Mouse (Mus musculus) CH12.LX (cell line): ENCODE measurements around the gene Gm26897. TPM values are rescaled to one million over a fixed set of nuclear protein-coding genes. Genes with fewer than 3 reads are reported as not detected.

Experiments used
- DNase-seq: peaks from one replicate; pipeline ENCODE4 v3.0.0-alpha.2; 2013; ENCODE audit errors: extremely low read depth
- H3K27ac ChIP-seq: 2 replicates; pipeline ENCODE4 v1.5.1; 2012; ENCODE audit warnings: low read depth, mild to moderate bottlenecking, control low read depth, moderate library complexity; ENCODE audit not compliant: insufficient read depth
- H3K27me3 ChIP-seq: replicated peaks from 2 replicates; pipeline ENCODE3; 2012; ENCODE audit warnings: inconsistent platforms
- H3K36me3 ChIP-seq, 2 experiments: replicated peaks in 1 of 2; 2 replicates each; pipeline versions ENCODE3 to v1.6.1; 2012; ENCODE audit warnings: inconsistent platforms in 1 of 2, low read length in 1 of 2, mild to moderate bottlenecking in 1 of 2, mixed read lengths in 1 of 2, moderate library complexity in 1 of 2; ENCODE audit not compliant: control insufficient read depth in 1 of 2, insufficient read depth in 1 of 2
- H3K4me1 ChIP-seq, 2 experiments: 2 replicates each; pipeline ENCODE4 v1.6.1; 2012; ENCODE audit warnings: inconsistent platforms in 1 of 2, moderate library complexity in 1 of 2; ENCODE audit not compliant: insufficient read depth in 2 of 2, control insufficient read depth in 1 of 2
- H3K4me2 ChIP-seq: 2 replicates; pipeline ENCODE4 v1.6.1; 2012; ENCODE audit warnings: low read depth, mild to moderate bottlenecking, control low read depth; ENCODE audit not compliant: poor library complexity, insufficient read depth, severe bottlenecking
- H3K4me3 ChIP-seq, 3 experiments: fragments of 150-350 bp in 1 of 3; sonication (generic) in 1 of 3; replicated peaks in 1 of 3; 2 replicates each; pipeline versions ENCODE3 to v1.5.1; 2011 to 2012; ENCODE audit warnings: low read depth in 2 of 3, low read length in 2 of 3, mild to moderate bottlenecking in 2 of 3, moderate library complexity in 2 of 3, control low read depth in 1 of 3, improper control_type of control experiment in 1 of 3, inconsistent platforms in 1 of 3, mixed read lengths in 1 of 3; ENCODE audit not compliant: poor library complexity in 1 of 3
- H3K79me2 ChIP-seq: replicated peaks from 2 replicates; pipeline ENCODE4 v1.6.1; 2012; ENCODE audit warnings: mild to moderate bottlenecking, moderate library complexity; ENCODE audit not compliant: control insufficient read depth, poor library complexity, insufficient read depth, severe bottlenecking; ENCODE audit errors: extremely low read depth
- H3K9ac ChIP-seq: 2 replicates; pipeline ENCODE4 v1.6.1; 2012; ENCODE audit warnings: low read depth, mild to moderate bottlenecking, control low read depth, moderate library complexity; ENCODE audit not compliant: insufficient read depth
- H3K9me3 ChIP-seq: replicated peaks from 2 replicates; pipeline ENCODE3; 2012; ENCODE audit warnings: low read length, inconsistent platforms, mixed read lengths
- CHD1 ChIP-seq: IDR thresholded peaks from 2 replicates; pipeline ENCODE4 v1.6.1; 2012; ENCODE audit warnings: low read depth, low read length, improper control_type of control experiment, inconsistent platforms
- CHD2 ChIP-seq: IDR thresholded peaks from 2 replicates; pipeline ENCODE4 v1.6.1; 2011; ENCODE audit warnings: low read length, improper control_type of control experiment
- CTCF ChIP-seq, 2 experiments: IDR thresholded peaks in 1 of 2; conservative IDR thresholded peaks in 1 of 2; 2 replicates each; pipeline ENCODE4 v1.5.1; 2011 to 2012; ENCODE audit warnings: low read depth in 2 of 2, low read length in 2 of 2, improper control_type of control experiment in 1 of 2, inconsistent platforms in 1 of 2, mild to moderate bottlenecking in 1 of 2, moderate library complexity in 1 of 2
- ELF1 ChIP-seq: IDR thresholded peaks from 2 replicates; pipeline ENCODE4 v1.6.1; 2014; ENCODE audit warnings: low read depth, mild to moderate bottlenecking, inconsistent platforms, low read length, improper control_type of control experiment
- EP300 ChIP-seq: IDR thresholded peaks from 2 replicates; pipeline ENCODE4 v1.6.1; 2011; ENCODE audit warnings: low read length, improper control_type of control experiment
- ETS1 ChIP-seq: conservative IDR thresholded peaks from 2 replicates; pipeline ENCODE4 v1.6.1; 2012; ENCODE audit warnings: low read depth, mild to moderate bottlenecking, inconsistent platforms, low read length, improper control_type of control experiment, moderate library complexity
- GABPA ChIP-seq: IDR thresholded peaks from 2 replicates; pipeline ENCODE4 v1.6.1; 2012; ENCODE audit warnings: low read depth, low read length, improper control_type of control experiment, inconsistent platforms; ENCODE audit not compliant: insufficient replicate concordance
- HCFC1 ChIP-seq: IDR thresholded peaks from 2 replicates; pipeline ENCODE4 v1.6.1; 2012; ENCODE audit warnings: low read depth, mild to moderate bottlenecking, inconsistent platforms, low read length, improper control_type of control experiment
- IRF4 ChIP-seq: IDR thresholded peaks from 2 replicates; pipeline ENCODE4 v1.6.1; 2014; ENCODE audit warnings: low read depth, mild to moderate bottlenecking, inconsistent platforms, low read length, improper control_type of control experiment
- JUN ChIP-seq: IDR thresholded peaks from 2 replicates; pipeline ENCODE4 v1.6.1; 2011; ENCODE audit warnings: low read depth, mild to moderate bottlenecking, low read length, improper control_type of control experiment, moderate library complexity; ENCODE audit not compliant: insufficient read depth
- KAT2A ChIP-seq: IDR thresholded peaks from 2 replicates; pipeline ENCODE4 v1.6.1; 2012; ENCODE audit warnings: low read length, improper control_type of control experiment, inconsistent platforms; ENCODE audit not compliant: insufficient replicate concordance
- MAFK ChIP-seq: IDR thresholded peaks from 2 replicates; pipeline ENCODE4 v1.6.1; 2011; ENCODE audit warnings: low read length, improper control_type of control experiment; ENCODE audit not compliant: insufficient replicate concordance
- MAX ChIP-seq: IDR thresholded peaks from 2 replicates; pipeline ENCODE4 v1.6.1; 2011; ENCODE audit warnings: low read length, improper control_type of control experiment
- MXI1 ChIP-seq: IDR thresholded peaks from 2 replicates; pipeline ENCODE4 v1.6.1; 2011; ENCODE audit warnings: mild to moderate bottlenecking, low read depth, low read length, improper control_type of control experiment
- NELFE ChIP-seq: IDR thresholded peaks from 2 replicates; pipeline ENCODE4 v1.6.1; 2011; ENCODE audit warnings: low read depth, low read length, improper control_type of control experiment
- NRF1 ChIP-seq: IDR thresholded peaks from 2 replicates; pipeline ENCODE4 v1.6.1; 2014; ENCODE audit warnings: low read depth, mild to moderate bottlenecking, inconsistent platforms, low read length, improper control_type of control experiment, moderate library complexity
- POLR2AphosphoS2 ChIP-seq: IDR thresholded peaks from 2 replicates; pipeline ENCODE4 v1.6.1; 2011; ENCODE audit warnings: low read depth, low read length, improper control_type of control experiment
- RAD21 ChIP-seq: IDR thresholded peaks from 2 replicates; pipeline ENCODE4 v1.6.1; 2011; ENCODE audit warnings: low read depth, mild to moderate bottlenecking, low read length, improper control_type of control experiment, moderate library complexity
- RCOR1 ChIP-seq: conservative IDR thresholded peaks from 2 replicates; pipeline ENCODE4 v1.6.1; 2012; ENCODE audit warnings: low read depth, mild to moderate bottlenecking, inconsistent platforms, low read length, improper control_type of control experiment
- SIN3A ChIP-seq: IDR thresholded peaks from 2 replicates; pipeline ENCODE4 v1.6.1; 2012; ENCODE audit warnings: low read length, improper control_type of control experiment, inconsistent platforms
- TBP ChIP-seq: conservative IDR thresholded peaks from 2 replicates; pipeline ENCODE4 v1.6.1; 2011; ENCODE audit warnings: low read depth, low read length, improper control_type of control experiment
- TCF12 ChIP-seq: IDR thresholded peaks from 2 replicates; pipeline ENCODE4 v1.6.1; 2014; ENCODE audit warnings: low read depth, mild to moderate bottlenecking, inconsistent platforms, low read length, improper control_type of control experiment
- UBTF ChIP-seq: IDR thresholded peaks from 2 replicates; pipeline ENCODE4 v1.6.1; 2012; ENCODE audit warnings: low read depth, mild to moderate bottlenecking, inconsistent platforms, low read length, improper control_type of control experiment, moderate library complexity
- USF2 ChIP-seq: conservative IDR thresholded peaks from 2 replicates; pipeline ENCODE4 v1.6.1; 2011; ENCODE audit warnings: low read depth, low read length, improper control_type of control experiment
- ZC3H11A ChIP-seq: IDR thresholded peaks from 2 replicates; pipeline ENCODE4 v1.6.1; 2012; ENCODE audit warnings: low read depth, mild to moderate bottlenecking, inconsistent platforms, low read length, improper control_type of control experiment
- ZMIZ1 ChIP-seq: IDR thresholded peaks from 2 replicates; pipeline ENCODE4 v1.6.1; 2012; ENCODE audit warnings: low read depth, mild to moderate bottlenecking, inconsistent platforms, low read length, improper control_type of control experiment
- ZNF384 ChIP-seq: IDR thresholded peaks from 2 replicates; pipeline ENCODE4 v1.6.1; 2012; ENCODE audit warnings: low read depth, low read length, improper control_type of control experiment, inconsistent platforms
- dilution Hi-C: fragments of 300-500 bp; cut with MboI; formaldehyde crosslinking; loops from 2 replicates; pipeline ENCODE4 v1.14.3; 2020; ENCODE audit warnings: low sequenced_read_pairs; ENCODE audit not compliant: extremely low pct_unique_long_range_greater_than_20kb, extremely low pct_ligation_motif_present
- in situ Hi-C: fragments of 300-500 bp; cut with MboI; formaldehyde crosslinking; loops from 3 replicates; pipeline ENCODE4 v1.14.3; 2019; ENCODE audit warnings: low sequenced_read_pairs, low pct_ligation_motif_present, low pct_unique_long_range_greater_than_20kb, mixed read lengths
- polyA plus RNA-seq: library from polyadenylated mRNA; unstranded; fragments of >175 nt; gene quantifications from 2 replicates; pipeline ENCODE4 v1.2.1, GENCODE M21; 2012; ENCODE audit warnings: low read depth; ENCODE audit not compliant: insufficient read length
- total RNA-seq, 2 experiments: library from RNA; depleted of rRNA; stranded (reverse); fragments of 300-350 nt in 1 of 2; fragments of >200 nt in 1 of 2; gene quantifications; 2 replicates each; pipeline ENCODE4 v1.2.3; 2012 to 2014

The Gm26897 gene
- total and polyA plus RNA-seq, 3 experiments, result not detected

- dilution Hi-C loops, result no loop called here
- H3K4me2 ChIP-seq, result no peak overlapping the region
- no peak overlapping the region for H3K27ac ChIP-seq
- H3K79me2 ChIP-seq, result no peaks in the 10 kb centered on the region
- H3K4me3 ChIP-seq, result no peak overlapping the region
- H3K36me3 ChIP-seq, result no peaks in the 10 kb centered on the region
- H3K9ac ChIP-seq, result no peak overlapping the region
- no peak for DNase-seq
- H3K27me3 ChIP-seq, result no peaks in the 10 kb centered on the region
- no peaks in the 10 kb centered on the region for H3K4me1 ChIP-seq
- in situ Hi-C loops, result no loop called here
- TF ChIP-seq NELFE (no peak), HCFC1 (no peak), ZNF384 (no peak), MAFK (no peak), RAD21 (no peak), CHD1 (no peak), USF2 (no peak), ELF1 (no peak), SIN3A (no peak), IRF4 (no peak), UBTF (no peak), RCOR1 (no peak), CHD2 (no peak), KAT2A (no peak)
- peaks cover 92% of the 10 kb centered on the region for H3K9me3 ChIP-seq
Observed at GRCm38 (mm10) chr5:111773407-111773733, 39.6 kb downstream of the Gm26897 start.

- no peak overlapping the region for H3K4me3 ChIP-seq
- H3K9me3 ChIP-seq, result peaks cover 88% of the 10 kb centered on the region
- dilution Hi-C loops (no loop called here), in situ Hi-C loops (no loop called here)
- H3K4me1 ChIP-seq, result no peaks in the 10 kb centered on the region
- DNase-seq, result no peak
- H3K4me2 ChIP-seq, result no peak overlapping the region
- no peak for TF ChIP-seq GABPA
- TF ChIP-seq MXI1, result no peak
- TF ChIP-seq TBP, result no peak
- H3K36me3 ChIP-seq, result no peaks in the 10 kb centered on the region
- no peak overlapping the region for H3K27ac ChIP-seq
- no peaks in the 10 kb centered on the region for H3K27me3 ChIP-seq
- no peaks in the 10 kb centered on the region for H3K79me2 ChIP-seq
- H3K9ac ChIP-seq, result no peak overlapping the region
Observed at GRCm38 (mm10) chr5:111776246-111776645, 42.5 kb downstream of the Gm26897 start.

GRCm38 (mm10) chr5:111778093-111778492 lies 44.4 kb downstream of the Gm26897 start:
- Histone ChIP-seq H3K4me1 (no peaks in the 10 kb centered on the region), H3K27me3 (no peaks in the 10 kb centered on the region), H3K4me2 (no peak overlapping the region), H3K9ac (no peak overlapping the region), H3K36me3 (no peaks in the 10 kb centered on the region), H3K27ac (no peak overlapping the region), H3K4me3 (no peak overlapping the region), H3K79me2 (no peaks in the 10 kb centered on the region), H3K9me3 (peaks cover 87% of the 10 kb centered on the region)
- dilution Hi-C loops (no loop called here), in situ Hi-C loops (no loop called here)
- no peak for TF ChIP-seq CHD2
- no peak for TF ChIP-seq NELFE
- no peak for TF ChIP-seq RAD21
- no peak for TF ChIP-seq ZMIZ1
- TF ChIP-seq JUN, result no peak
- TF ChIP-seq MXI1, result no peak
- no peak for TF ChIP-seq HCFC1
- TF ChIP-seq EP300, result no peak
- TF ChIP-seq TCF12, result no peak
- no peak for TF ChIP-seq MAX
- TF ChIP-seq ETS1, result no peak
- no peak for TF ChIP-seq CTCF (conservative IDR thresholded peaks at IDR 0.05 in 1 of 2, IDR thresholded peaks at IDR 0.05 in 1 of 2; ENCODE audit: low read depth in 2 of 2, low read length in 2 of 2)
- TF ChIP-seq POLR2AphosphoS2, result no peak
- TF ChIP-seq NRF1, result no peak
- no peak for TF ChIP-seq UBTF
- no peak for TF ChIP-seq ZC3H11A
- no peak for TF ChIP-seq IRF4
- no peak for TF ChIP-seq SIN3A
- no peak for DNase-seq
